Mouse (Mus musculus) CD4-positive helper T cell, adult 2 months (primary cell): ENCODE measurements around the gene Adam23.
"Not testable (repeated sequence)": the region's sequence is repeated elsewhere in the genome, so short reads cannot be mapped to it uniquely, and the experiment has no call there.

Source experiments
- DNase-seq: peaks from one replicate; pipeline ENCODE4 v3.0.0-alpha.2; 2012; ENCODE audit warnings: low read depth, missing footprints, low spot score

Gene Adam23

DNA sequence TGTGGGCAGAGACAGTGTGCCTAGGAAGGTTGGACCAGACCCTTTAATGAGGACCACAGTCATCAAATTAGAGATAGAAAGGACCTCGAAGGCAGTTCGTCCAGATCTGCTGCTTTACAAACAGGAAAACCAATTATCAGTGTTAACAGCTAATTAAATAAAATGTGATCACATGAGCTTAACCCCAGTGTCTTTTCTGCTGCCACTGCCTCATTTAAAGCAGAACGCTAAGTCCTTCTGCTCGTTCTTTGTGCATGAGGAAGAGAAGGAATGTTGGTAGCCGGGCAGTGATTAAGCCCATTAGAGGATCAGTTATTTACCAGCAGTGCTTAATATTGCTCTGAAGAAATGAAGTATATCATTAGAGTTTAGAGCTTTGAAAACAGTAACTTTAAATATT is 131.1 kb downstream of the Adam23 start:
- no peak for DNase-seq

DNA sequence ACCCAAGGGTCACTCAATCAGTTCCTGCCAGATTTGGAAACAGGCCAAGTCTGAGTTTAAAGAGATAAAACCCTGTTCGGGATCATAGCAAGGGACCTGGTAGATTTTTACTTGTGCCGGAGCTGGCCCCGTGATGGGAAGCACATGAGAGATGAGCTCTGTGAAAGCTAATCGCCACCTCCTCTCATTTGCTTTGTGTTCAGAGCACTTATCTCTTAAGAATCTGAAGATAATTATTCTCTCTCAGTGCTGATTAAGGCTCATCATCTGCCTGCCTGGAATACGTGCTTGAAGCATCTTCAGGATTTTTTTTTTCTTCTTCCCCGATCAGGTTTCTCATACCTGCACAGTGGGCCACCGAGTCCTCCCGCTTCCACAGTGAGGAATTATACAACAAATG is 133.5 kb downstream of the Adam23 start:
- DNase-seq = no peak

DNA sequence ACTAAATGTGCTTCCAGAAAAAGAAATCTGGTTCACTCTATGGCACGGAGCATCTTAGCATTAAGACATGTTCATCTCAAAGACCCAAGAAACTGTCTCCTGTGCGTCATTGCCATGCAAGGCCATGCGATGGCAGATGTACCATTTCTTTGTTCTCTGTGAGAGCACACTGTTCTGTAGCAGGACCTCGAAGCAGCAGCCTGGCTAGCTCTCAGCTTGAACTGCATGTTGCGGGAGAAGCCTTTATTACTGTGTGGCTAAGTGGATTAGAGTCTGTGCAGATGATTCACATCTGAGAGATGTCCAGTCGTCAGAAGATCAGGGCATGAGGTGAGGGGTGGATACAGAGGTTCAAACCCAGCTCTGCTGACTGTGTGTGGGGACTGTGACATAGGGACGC is 141.2 kb downstream of the Adam23 start:
- DNase-seq = no peak

DNA sequence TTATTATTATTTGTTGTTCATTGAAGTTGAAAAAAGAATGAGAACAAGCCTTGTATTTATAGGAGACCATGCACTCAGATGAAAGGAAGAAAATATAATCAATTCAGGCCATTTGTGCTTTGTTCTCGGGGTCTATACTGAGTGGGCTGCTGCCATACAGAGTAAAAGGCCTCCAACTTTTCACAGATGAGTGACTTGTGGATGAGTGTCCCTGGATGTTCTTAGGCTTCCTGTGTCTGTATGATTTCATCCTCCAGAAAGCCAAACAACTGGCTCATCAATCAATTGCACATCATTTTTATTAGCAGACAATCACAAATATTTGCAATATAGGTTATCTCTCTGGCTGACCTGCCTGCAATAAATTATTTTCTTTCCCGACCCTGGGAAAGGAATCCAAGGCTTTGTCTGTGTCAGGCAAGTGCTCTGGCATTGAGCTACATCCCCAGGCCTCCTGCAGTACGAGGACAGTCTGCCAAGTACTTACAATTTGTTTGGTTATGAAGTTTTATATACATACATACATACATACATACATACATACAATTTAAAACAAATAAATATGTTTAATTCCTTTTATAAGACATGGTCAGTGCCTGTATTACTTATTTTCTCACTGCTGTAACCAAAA is 158.3 kb downstream of the Adam23 start:
- DNase-seq = no peak

DNA sequence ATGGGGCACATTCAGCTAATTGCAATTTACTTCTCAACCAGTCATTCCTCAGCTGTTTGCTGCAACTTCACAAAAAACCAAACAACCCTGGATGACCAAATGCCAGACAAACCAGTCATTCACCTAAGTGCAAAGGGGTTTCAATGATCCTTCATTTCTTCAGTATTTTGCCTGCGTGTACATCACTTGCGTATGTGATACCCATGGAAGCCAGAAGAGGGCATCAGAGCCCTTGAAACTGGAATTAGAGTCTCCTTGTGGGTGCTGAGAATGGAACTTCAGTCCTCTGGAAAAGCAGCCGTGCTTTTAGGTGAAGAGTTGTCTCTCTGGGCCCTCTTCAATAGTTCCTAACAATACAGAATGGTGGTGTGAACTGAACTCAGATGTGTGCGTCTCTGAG is 163.9 kb downstream of the Adam23 start:
- DNase-seq = no peak

DNA sequence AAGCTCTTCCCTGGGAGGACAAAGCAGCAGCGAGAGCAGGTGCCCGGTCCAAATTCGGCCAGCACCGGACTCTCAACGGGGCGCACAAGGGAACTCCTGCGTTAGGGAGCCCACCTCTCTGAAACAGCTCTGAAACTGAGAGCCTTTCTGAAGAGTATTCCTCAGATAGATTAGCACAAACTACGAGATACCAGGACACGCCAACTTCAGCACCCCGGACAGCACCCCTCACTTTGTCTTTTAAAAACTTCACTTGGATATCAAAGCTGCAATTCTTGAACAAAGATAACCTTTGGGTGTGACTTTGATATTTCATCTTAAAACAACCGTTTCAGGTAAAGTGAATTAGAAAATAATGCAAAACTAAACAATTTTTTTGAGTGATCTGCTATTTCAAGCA is 168.9 kb downstream of the Adam23 start:
- no peak for DNase-seq

DNA sequence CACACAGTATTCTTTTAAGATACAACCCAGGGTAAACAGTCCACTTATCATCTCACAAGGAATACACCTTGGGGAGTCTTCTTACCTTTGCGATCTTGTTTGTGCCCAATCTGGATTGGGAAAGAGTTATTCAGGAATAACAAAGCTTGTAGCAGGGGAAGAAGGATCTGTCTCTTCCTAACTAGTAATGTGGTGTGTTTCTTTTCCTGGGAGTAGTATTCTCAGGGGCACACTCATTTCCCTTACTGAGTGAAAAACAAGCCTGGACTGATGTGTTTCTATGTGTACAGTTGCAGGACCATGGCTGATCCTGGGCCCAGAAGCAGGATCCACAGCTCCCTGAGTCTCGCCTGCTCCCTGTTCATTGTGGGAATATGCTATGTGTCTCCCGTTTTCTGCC is 170.0 kb downstream of the Adam23 start, which contains the start of gene Gm39653:
Gene Gm39653 (plus strand): TSS at position 301 of the 400 bp plus-strand sequence.
- DNase-seq = no peak

DNA sequence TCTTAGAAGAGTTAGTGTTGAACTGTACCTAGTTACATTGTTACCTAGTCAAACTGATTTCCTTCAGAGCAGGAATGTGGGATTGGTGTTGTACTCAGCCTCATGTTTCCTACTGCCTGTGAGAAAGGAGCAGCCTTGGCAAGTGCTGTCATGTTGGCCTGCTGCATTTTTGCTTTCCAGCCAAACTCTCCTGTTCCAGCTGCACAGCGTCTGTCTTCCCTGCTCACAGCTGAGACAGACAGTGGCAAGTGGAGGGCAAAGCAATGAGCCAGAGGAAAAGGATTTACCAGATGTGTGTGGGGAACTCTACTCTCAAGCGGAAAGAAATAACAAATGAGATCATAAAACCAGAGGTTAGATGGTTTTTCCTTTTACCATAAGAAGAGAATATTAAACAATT is 182.5 kb downstream of the Adam23 start:
- no peak for DNase-seq

DNA sequence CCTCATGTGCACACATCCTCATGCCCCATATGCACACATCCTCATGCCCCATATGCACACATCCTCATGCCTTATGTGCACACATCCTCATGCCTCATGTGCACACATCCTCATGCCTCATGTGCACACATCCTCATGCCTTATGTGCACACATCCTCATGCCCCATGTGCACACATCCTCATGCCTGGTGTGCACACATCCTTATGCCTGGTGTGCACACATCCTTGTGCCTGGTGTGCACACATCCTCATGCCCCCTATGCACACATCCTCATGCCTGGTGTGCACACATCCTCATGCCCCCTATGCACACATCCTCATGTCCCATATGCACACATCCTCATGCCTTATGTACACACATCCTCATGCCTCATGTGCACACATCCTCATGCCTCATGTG is 184.7 kb downstream of the Adam23 start:
- not testable (repeated sequence) for DNase-seq

DNA sequence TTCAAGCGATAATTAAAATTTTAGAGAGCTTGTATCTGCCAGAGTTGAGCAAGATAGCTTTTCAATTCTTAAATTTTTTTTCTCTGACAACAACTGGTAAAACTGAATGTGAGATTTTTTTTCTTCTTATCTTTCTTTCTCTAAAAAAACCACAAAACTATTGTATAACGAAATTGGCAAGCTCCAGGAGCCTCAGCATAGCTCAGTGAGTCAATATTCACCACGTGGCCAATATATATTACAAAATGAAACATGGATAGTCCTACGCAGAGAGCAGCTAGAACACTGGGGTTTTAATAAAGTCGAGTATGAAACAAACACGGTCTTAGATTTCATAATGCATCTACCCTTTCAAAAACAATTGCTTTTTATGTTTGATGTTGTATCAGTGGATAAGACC is 194.2 kb downstream of the Adam23 start:
- no peak for DNase-seq
